Mouse (Mus musculus) kidney, embryonic 14.5 days (tissue): ENCODE measurements around the gene Alox15. TPM values are rescaled to one million over a fixed set of nuclear protein-coding genes. Genes with fewer than 3 reads are reported as not detected.
A peak's percentile ranks its signal among the peaks of the same experiment; 100 is the strongest.

Source experiments
- ATAC-seq: fragments of 200-750 bp; cut with Nextera tagmentation; 2 replicates; pipeline ENCODE4 v1.8.0; 2017; ENCODE audit warnings: moderate number of reproducible peaks, mild to moderate bottlenecking, moderate TSS enrichment, moderate library complexity; ENCODE audit not compliant: low FRiP score, low TSS enrichment
- H3K27ac ChIP-seq: fragments of 300-500 bp; sonication (generic); 2 replicates; pipeline ENCODE4 v1.5.1; 2014; ENCODE audit warnings: low read depth, mild to moderate bottlenecking, low read length, moderate library complexity, mixed read lengths
- H3K27me3 ChIP-seq: fragments of 300-500 bp; sonication (generic); 2 replicates; pipeline ENCODE4 v1.6.1; 2014; ENCODE audit warnings: mild to moderate bottlenecking, low read length; ENCODE audit not compliant: control insufficient read depth, insufficient read depth
- H3K36me3 ChIP-seq: fragments of 300-500 bp; sonication (generic); 2 replicates; pipeline ENCODE4 v1.6.1; 2014; ENCODE audit warnings: low read length, mixed read lengths; ENCODE audit not compliant: control insufficient read depth, insufficient read depth
- H3K4me1 ChIP-seq: fragments of 300-500 bp; sonication (generic); 2 replicates; pipeline ENCODE4 v1.6.1; 2014; ENCODE audit warnings: low read length, mixed read lengths; ENCODE audit not compliant: control insufficient read depth, insufficient read depth
- H3K4me2 ChIP-seq: fragments of 300-500 bp; sonication (generic); replicated peaks from 2 replicates; pipeline ENCODE4 v1.6.1; 2014; ENCODE audit warnings: low read depth, mild to moderate bottlenecking, low read length
- H3K4me3 ChIP-seq: fragments of 300-500 bp; sonication (generic); 2 replicates; pipeline ENCODE4 v1.5.1; 2014; ENCODE audit warnings: mild to moderate bottlenecking, low read length
- H3K9ac ChIP-seq: fragments of 300-500 bp; sonication (generic); 2 replicates; pipeline ENCODE4 v1.6.1; 2014; ENCODE audit warnings: low read depth, mild to moderate bottlenecking, low read length, moderate library complexity
- H3K9me3 ChIP-seq: fragments of 300-500 bp; sonication (generic); 2 replicates; pipeline ENCODE4 v1.6.1; 2016; ENCODE audit warnings: low read length; ENCODE audit not compliant: control insufficient read depth
- WGBS: fragments of 180-500 bp; shearing (Covaris S2); extraction: QIAGEN DNeasy Blood & Tissue Kit; methylation state at CpG from one replicate; pipeline ENCODE4 v1.1.7; 2014; 5-methylcytosine and 5-hydroxymethylcytosine counted together
- polyA plus RNA-seq: library from polyadenylated mRNA; unstranded; fragments of >200 nt; fragmentation: Nextera tagmentation; extraction: Ambion mirVana; gene quantifications from 2 replicates; pipeline ENCODE4 v1.2.1, GENCODE M21; 2014

Alox15 gene
- polyA plus RNA-seq, 1 experiment from 2014 or later, result 1.5 TPM

- Histone ChIP-seq H3K36me3 (no peaks in the 10 kb centered on the region), H3K27me3 (peaks cover 46% of the 10 kb centered on the region), H3K9me3 (no peaks in the 10 kb centered on the region), H3K27ac (no peak within 1 kb of the TSS), H3K4me3 (peak within 1 kb of the TSS; percentile 3; the same call in 1 of the 2 replicates), H3K4me1 (no peaks in the 10 kb centered on the region), H3K4me2 (peak within 1 kb of the TSS; percentile 13; the same call in 1 of the 2 replicates), H3K9ac (no peak within 1 kb of the TSS)
- ATAC-seq, result no peak
- WGBS, result 23% methylated on average over 7 of the region's 7 CpGs
Measured at GRCm38 (mm10) chr11:70322528-70322927, 29.3 kb downstream of the Alox15 start, which contains the start of gene Alox12e. Gene Alox12e, minus strand, starts transcription at chr11:70322628.

GRCm38 (mm10) chr11:70321664-70322063 is 30.2 kb downstream of the Alox15 start:
- no peak overlapping the region for H3K27ac ChIP-seq
- peaks cover 46% of the 10 kb centered on the region for H3K27me3 ChIP-seq
- ATAC-seq, result no peak
- H3K9ac ChIP-seq, result no peak overlapping the region
- H3K4me1 ChIP-seq, result no peaks in the 10 kb centered on the region
- H3K4me3 ChIP-seq, result peak overlapping the region; percentile 3; the same call in 1 of the 2 replicates
- no peaks in the 10 kb centered on the region for H3K36me3 ChIP-seq
- no peaks in the 10 kb centered on the region for H3K9me3 ChIP-seq
- 3% methylated on average over 14 of the region's 15 CpGs for WGBS
- peak overlapping the region; percentile 13; the same call in 1 of the 2 replicates for H3K4me2 ChIP-seq

- H3K4me3 ChIP-seq, result no peak overlapping the region
- H3K36me3 ChIP-seq, result no peaks in the 10 kb centered on the region
- no peak overlapping the region for H3K27ac ChIP-seq
- H3K9me3 ChIP-seq, result no peaks in the 10 kb centered on the region
- peaks cover 44% of the 10 kb centered on the region for H3K27me3 ChIP-seq
- no peak overlapping the region for H3K4me2 ChIP-seq
- H3K4me1 ChIP-seq, result no peaks in the 10 kb centered on the region
- no peak overlapping the region for H3K9ac ChIP-seq
- no peak for ATAC-seq
- WGBS, result 76% methylated on average over 12 of the region's 12 CpGs
Measured at GRCm38 (mm10) chr11:70319614-70320013, 32.2 kb downstream of the Alox15 start.

GRCm38 (mm10) chr11:70313833-70314232 is 38.0 kb downstream of the Alox15 start:
- H3K9ac ChIP-seq, result no peak overlapping the region
- no peak for ATAC-seq
- H3K27ac ChIP-seq, result no peak overlapping the region
- H3K4me3 ChIP-seq, result no peak overlapping the region
- no peaks in the 10 kb centered on the region for H3K4me1 ChIP-seq
- H3K4me2 ChIP-seq, result no peak overlapping the region
- no peaks in the 10 kb centered on the region for H3K9me3 ChIP-seq
- H3K27me3 ChIP-seq, result no peaks in the 10 kb centered on the region; the same call in 1 of the 2 replicates
- 42% methylated on average over 7 of the region's 7 CpGs for WGBS
- H3K36me3 ChIP-seq, result no peaks in the 10 kb centered on the region

- H3K36me3 ChIP-seq, result no peaks in the 10 kb centered on the region
- H3K9me3 ChIP-seq, result no peaks in the 10 kb centered on the region; the same call in 1 of the 2 replicates
- H3K9ac ChIP-seq, result no peak overlapping the region
- 25% methylated on average over 9 of the region's 9 CpGs for WGBS
- no peak for ATAC-seq
- no peaks in the 10 kb centered on the region for H3K27me3 ChIP-seq
- no peak overlapping the region for H3K4me3 ChIP-seq
- no peak overlapping the region for H3K4me2 ChIP-seq
- H3K27ac ChIP-seq, result no peak overlapping the region
- no peaks in the 10 kb centered on the region for H3K4me1 ChIP-seq
Measured at GRCm38 (mm10) chr11:70309341-70309740, 42.5 kb downstream of the Alox15 start.

- no peak for ATAC-seq
- H3K4me2 ChIP-seq, result no peak overlapping the region
- H3K36me3 ChIP-seq, result no peaks in the 10 kb centered on the region
- no peaks in the 10 kb centered on the region for H3K27me3 ChIP-seq
- H3K9me3 ChIP-seq, result no peaks in the 10 kb centered on the region; the same call in 1 of the 2 replicates
- no peak overlapping the region for H3K4me3 ChIP-seq
- H3K9ac ChIP-seq, result no peak overlapping the region
- no peaks in the 10 kb centered on the region for H3K4me1 ChIP-seq
- H3K27ac ChIP-seq, result no peak overlapping the region
- WGBS, result 94% methylated on average over 2 of the region's 2 CpGs
Measured at GRCm38 (mm10) chr11:70308296-70308695, 43.5 kb downstream of the Alox15 start.

GRCm38 (mm10) chr11:70306159-70306558 is 45.7 kb downstream of the Alox15 start:
- no peak overlapping the region for H3K4me2 ChIP-seq
- WGBS, result 27% methylated on average over 7 of the region's 7 CpGs
- ATAC-seq, result no peak
- H3K27ac ChIP-seq, result no peak overlapping the region
- no peaks in the 10 kb centered on the region for H3K36me3 ChIP-seq
- H3K4me1 ChIP-seq, result no peaks in the 10 kb centered on the region
- H3K9me3 ChIP-seq, result peaks cover 2% of the 10 kb centered on the region; the same call in 1 of the 2 replicates
- H3K4me3 ChIP-seq, result no peak overlapping the region
- H3K9ac ChIP-seq, result no peak overlapping the region
- no peaks in the 10 kb centered on the region for H3K27me3 ChIP-seq

GRCm38 (mm10) chr11:70302293-70302692 is 49.5 kb downstream of the Alox15 start:
- no peak overlapping the region for H3K4me3 ChIP-seq
- ATAC-seq, result no peak
- H3K4me1 ChIP-seq, result no peaks in the 10 kb centered on the region
- H3K9ac ChIP-seq, result no peak overlapping the region
- no peaks in the 10 kb centered on the region for H3K36me3 ChIP-seq
- WGBS, result 82% methylated on average over 4 of the region's 4 CpGs
- no peak overlapping the region for H3K4me2 ChIP-seq
- no peaks in the 10 kb centered on the region for H3K27me3 ChIP-seq
- peaks cover 5% of the 10 kb centered on the region; the same call in 1 of the 2 replicates for H3K9me3 ChIP-seq
- H3K27ac ChIP-seq, result no peak overlapping the region

- Histone ChIP-seq H3K9ac (no peak overlapping the region), H3K4me3 (no peak overlapping the region), H3K4me1 (no peaks in the 10 kb centered on the region), H3K27me3 (no peaks in the 10 kb centered on the region), H3K36me3 (no peaks in the 10 kb centered on the region), H3K9me3 (peaks cover 5% of the 10 kb centered on the region; the same call in 1 of the 2 replicates), H3K4me2 (no peak overlapping the region), H3K27ac (no peak overlapping the region; the same call in 1 of the 2 replicates)
- no peak for ATAC-seq
- WGBS, result 36% methylated on average over 12 of the region's 12 CpGs
Measured at GRCm38 (mm10) chr11:70297836-70298454, 53.9 kb downstream of the Alox15 start.
